Mouse (Mus musculus): ENCODE results near the gene Sfxn1. TPM values are rescaled to one million over a fixed set of nuclear protein-coding genes. Genes with fewer than 3 reads are reported as not detected.

Sfxn1 gene
- total RNA-seq, 2 experiments from 2014 or later = 48.4 to 53.7 TPM

DNA sequence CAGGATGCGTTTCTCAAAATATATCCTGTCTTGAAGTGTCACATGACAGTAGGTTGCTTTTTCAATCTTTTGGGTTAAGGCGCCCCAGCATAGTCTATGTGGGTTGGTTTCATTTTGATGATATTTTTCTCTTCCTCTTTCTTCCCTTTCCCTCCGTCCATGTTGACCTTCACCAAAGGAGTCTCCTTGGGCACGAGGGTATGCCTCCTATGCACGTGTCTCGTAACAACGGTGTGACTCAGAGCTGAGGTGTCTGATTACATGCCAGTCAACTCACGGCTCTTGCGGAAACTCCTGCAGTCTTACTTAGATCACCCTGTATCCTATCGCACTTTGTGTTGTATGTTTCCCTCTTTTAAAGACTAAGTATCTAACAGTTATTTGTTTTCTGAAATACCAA is 32.2 kb downstream of the Sfxn1 start:
- no peak for DNase-seq (ENCODE audit: low spot score in 2 of 2)
- intact Hi-C loops (cut with DNase I) = no loop called here

GRCm38 (mm10) chr13:54113819-54114550 is 42.3 kb downstream of the Sfxn1 start:
- intact Hi-C loops (cut with DNase I) = loop anchor here (2.0 to 5.0 kb wide), 4 partner anchors 115 to 333 kb away; partner anchors contain the start of gene Cplx2
- peak; percentile 91 to 93 for DNase-seq (ENCODE audit: low spot score in 2 of 2)

DNA sequence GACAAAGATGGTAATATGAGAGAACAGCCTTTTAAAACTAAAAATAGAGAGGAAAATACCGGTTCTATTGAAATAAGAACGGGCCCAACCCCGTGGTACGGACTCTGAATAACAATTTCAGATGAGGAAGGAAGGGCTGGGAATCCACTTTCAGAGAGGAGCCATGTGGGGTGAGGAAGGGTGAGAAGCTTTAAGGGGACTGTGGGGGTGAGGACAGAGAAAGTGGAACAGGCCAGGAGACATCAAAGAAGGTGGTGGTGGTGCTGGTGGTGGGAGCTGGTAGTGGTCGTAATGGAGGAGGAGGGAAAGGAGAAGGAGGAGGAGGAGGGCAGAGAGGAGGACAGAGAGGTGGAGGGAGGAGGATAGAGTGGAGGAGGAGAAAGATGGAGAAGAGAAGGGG is 43.3 kb downstream of the Sfxn1 start:
- no peak for DNase-seq (ENCODE audit: low spot score in 2 of 2)
- intact Hi-C loops (cut with DNase I) = loop anchor here (2.0 to 5.0 kb wide), 2 partner anchors 257 to 332 kb away; partner anchors contain the start of gene Cplx2

DNA sequence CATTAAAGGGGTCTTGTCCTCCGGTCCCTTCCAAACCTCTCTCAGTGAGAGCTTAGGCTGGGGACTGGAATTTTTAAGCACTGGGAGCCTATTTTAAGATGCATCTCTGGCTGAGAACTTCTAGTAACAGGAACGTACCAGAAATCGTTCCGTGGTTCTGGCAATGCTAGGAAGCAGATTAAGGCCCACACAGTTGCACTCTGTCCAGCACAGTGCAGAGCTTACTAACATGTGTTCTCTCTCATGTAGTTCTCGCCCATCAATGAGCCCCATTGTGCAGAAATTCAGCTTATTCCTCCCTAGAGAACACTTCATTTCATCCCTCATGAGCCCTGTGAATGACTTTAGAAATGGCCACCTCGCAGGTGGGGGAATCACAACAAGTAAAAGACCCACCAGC is 44.1 kb downstream of the Sfxn1 start:
- intact Hi-C loops (cut with DNase I) = loop anchor here (2.0 kb wide), 1 partner anchor 331 kb away; no protein-coding TSS in a partner anchor
- DNase-seq (ENCODE audit: low spot score in 2 of 2) = no peak

DNA sequence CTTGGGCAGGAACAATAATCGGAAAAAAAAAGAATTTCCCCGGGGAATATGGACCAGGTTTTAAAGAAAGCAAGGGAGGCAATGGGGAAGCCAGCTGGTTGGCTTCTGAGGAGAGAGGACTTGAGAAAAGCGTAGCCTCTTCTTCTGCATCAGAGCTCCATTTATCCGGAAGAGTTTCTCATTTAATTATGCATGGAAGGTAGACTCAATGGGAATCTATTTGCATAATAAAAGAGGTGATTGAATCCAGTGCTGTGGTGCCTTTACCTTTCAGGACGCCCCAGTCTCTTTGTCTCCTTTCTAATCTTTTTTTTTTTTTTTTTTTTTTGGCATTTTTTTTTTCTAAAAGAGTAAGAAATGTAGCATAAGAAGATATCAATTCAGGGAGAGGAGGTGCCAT is 46.7 kb downstream of the Sfxn1 start:
- intact Hi-C loops (cut with DNase I) = no loop called here
- no peak for DNase-seq (ENCODE audit: low spot score in 2 of 2)

GRCm38 (mm10) chr13:54137756-54138410 is 66.2 kb downstream of the Sfxn1 start:
- intact Hi-C loops (cut with DNase I) = no loop called here
- DNase-seq (ENCODE audit: low spot score in 2 of 2) = peak; percentile 54 to 61

- intact Hi-C loops (cut with DNase I) = no loop called here
- no peak for DNase-seq (ENCODE audit: low spot score in 2 of 2)
These were observed 72.1 kb downstream of the Sfxn1 start for GRCm38 (mm10) chr13:54143788-54144187.

DNA sequence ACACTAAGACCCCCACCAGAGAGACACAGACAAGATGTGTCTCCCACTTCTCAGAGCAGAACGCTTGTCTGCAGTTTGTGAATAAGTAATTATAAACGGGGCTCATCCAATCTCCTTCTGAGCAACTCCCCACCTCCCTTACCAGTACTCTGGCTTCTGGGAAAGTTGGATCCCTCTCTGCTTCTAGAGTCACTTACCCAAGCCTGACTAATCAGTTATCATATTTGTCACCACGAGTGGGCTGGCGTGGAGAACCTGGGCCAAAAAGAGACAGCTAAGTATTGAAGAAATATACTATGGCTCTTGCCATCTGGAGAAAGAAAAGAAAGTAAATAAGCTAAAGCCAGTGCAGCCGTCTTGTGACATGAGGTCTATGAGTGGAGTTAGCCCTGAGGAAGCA is 73.0 kb downstream of the Sfxn1 start:
- intact Hi-C loops (cut with DNase I) = no loop called here
- DNase-seq (ENCODE audit: low spot score in 2 of 2) = no peak

GRCm38 (mm10) chr13:54147328-54147727 is 75.7 kb downstream of the Sfxn1 start:
- DNase-seq (ENCODE audit: low spot score in 2 of 2) = no peak
- intact Hi-C loops (cut with DNase I) = no loop called here

DNA sequence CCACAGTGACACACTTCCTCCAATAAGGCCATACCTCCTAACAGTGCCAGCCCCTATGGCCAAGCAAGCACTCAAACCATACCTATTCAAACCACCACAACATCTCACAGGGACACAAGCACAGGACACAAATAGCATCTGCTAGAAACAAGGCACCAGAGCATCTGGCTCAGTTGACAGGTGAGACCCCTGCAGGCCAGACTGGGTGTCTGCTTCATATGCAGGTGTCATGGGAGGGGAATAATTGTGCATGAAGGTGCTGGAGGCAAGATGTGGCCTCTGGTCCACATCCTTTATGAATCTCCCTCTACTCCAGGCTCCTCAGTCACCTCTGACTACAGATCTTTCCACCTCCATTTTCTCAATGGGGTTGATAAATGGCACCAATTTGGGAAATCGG is 80.8 kb downstream of the Sfxn1 start:
- no peak for DNase-seq (ENCODE audit: low spot score in 2 of 2)
- intact Hi-C loops (cut with DNase I) = no loop called here

- intact Hi-C loops (cut with DNase I) = no loop called here
These were observed 81.2 kb downstream of the Sfxn1 start for GRCm38 (mm10) chr13:54152911-54153310.

DNA sequence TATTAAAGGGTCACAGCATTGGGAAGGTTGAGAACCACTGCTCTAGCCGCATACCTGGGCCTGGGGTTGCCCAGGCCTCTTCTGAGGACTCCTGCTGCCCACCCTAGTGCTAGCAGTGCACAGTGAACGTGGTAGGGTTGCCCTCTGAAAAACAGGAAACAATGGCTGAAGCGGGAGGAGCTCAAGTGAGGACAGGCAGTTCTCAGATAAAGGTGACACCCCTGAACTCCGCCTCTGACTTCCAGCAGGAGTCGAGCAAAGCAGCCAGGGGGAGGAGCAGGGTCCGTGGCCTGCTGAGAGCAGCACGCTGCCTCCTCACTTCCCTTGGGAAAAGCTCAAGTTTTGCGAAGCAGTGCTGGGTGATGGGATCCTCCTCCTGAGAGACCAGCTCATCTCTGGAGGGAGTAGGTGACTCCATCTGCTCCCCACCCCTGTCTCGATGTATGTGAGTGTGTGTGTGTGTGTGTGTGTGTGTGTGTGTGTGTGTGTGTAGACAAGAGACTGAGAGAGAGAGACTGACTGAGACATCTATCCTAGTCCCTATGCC is 82.1 kb downstream of the Sfxn1 start:
- intact Hi-C loops (cut with DNase I) = no loop called here
- no peak for DNase-seq (ENCODE audit: low spot score in 2 of 2)

More at GRCm38 (mm10) chr13:54152911-54153310, 81.2 kb downstream of the Sfxn1 start:
- DNase-seq (ENCODE audit: low spot score in 2 of 2) = no peak

DNA sequence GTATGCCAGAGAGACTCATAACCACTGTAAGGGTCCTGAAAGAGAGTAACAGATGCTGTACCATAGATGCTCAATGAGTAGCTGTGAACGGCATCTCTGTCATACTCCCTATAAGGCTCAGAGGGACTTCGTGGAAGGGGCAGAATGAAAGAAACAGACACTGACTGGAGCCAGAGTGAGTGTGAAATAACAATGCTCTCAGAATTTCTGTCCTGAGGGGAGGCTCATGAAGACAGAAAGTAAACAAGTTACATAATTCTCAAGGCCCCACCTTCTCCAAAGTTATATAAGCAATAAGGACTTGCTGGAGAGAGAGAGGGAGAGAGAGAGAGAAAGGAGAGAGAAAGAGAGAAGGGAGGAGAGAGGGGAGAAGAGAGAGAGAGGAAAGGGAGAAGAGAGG is 84.2 kb downstream of the Sfxn1 start:
- intact Hi-C loops (cut with DNase I) = no loop called here

More for the DNA sequence above, 84.2 kb downstream of the Sfxn1 start:
- DNase-seq (ENCODE audit: low spot score in 2 of 2) = no peak

Other genes starting within 250 kb of the Sfxn1 start
- 10 to 100 TPM; 17.9 to 29.4 TPM for gene Drd1, start 16.2 kb upstream of the Sfxn1 start, total RNA-seq (2021)
- gene Hrh2, start 120.3 kb downstream of the Sfxn1 start, total RNA-seq (2021) = 10 to 100 TPM; 12.8 to 13.4 TPM

Measured in left cerebral cortex, postnatal 14 days (tissue).